Mouse (Mus musculus): ENCODE measurements around the gene Tjp2. TPM values are rescaled to one million over a fixed set of nuclear protein-coding genes. Genes with fewer than 3 reads are reported as not detected.

Gene Tjp2
- total and polyA plus RNA-seq, 3 experiments: 9.0 to 17.8 (median 13.7) TPM

GRCm38 (mm10) chr19:24118775-24119174 lies 106.1 kb downstream of the Tjp2 start:
- H3K27ac ChIP-seq (ENCODE audit: insufficient read depth, low read depth): no peak overlapping the region
- H3K9ac ChIP-seq (ENCODE audit: insufficient read depth, low read depth): no peak overlapping the region
- TF ChIP-seq ELF1 (IDR thresholded peaks at IDR 0.05; ENCODE audit: low read depth, low read length): no peak
- H3K4me1 ChIP-seq (ENCODE audit: control insufficient read depth in 1 of 2, insufficient read depth in 2 of 2): no peaks in the 10 kb centered on the region
- no peaks in the 10 kb centered on the region for H3K79me2 ChIP-seq (replicated peaks; ENCODE audit: control insufficient read depth, extremely low read depth, insufficient read depth, poor library complexity, severe bottlenecking)
- no peak overlapping the region for H3K4me3 ChIP-seq (replicated peaks in 1 of 3; ENCODE audit: low read depth in 2 of 3, low read length in 2 of 3, poor library complexity in 1 of 3)
- DNase-seq (ENCODE audit: extremely low read depth): no peak
- in situ Hi-C loops (cut with MboI; ENCODE audit: low pct_ligation_motif_present, low pct_unique_long_range_greater_than_20kb, low sequenced_read_pairs) (no loop called here), dilution Hi-C loops (cut with MboI; ENCODE audit: extremely low pct_ligation_motif_present, extremely low pct_unique_long_range_greater_than_20kb, low sequenced_read_pairs) (no loop called here)
- H3K4me2 ChIP-seq (ENCODE audit: insufficient read depth, low read depth, poor library complexity, severe bottlenecking): no peak overlapping the region
- no peaks in the 10 kb centered on the region for H3K27me3 ChIP-seq (replicated peaks)
- H3K9me3 ChIP-seq (replicated peaks; ENCODE audit: low read length): no peaks in the 10 kb centered on the region
- H3K36me3 ChIP-seq (replicated peaks in 1 of 2; ENCODE audit: control insufficient read depth in 1 of 2, insufficient read depth in 1 of 2, low read length in 1 of 2): peaks cover 12 to 71% of the 10 kb centered on the region in 2 experiments

GRCm38 (mm10) chr19:24111581-24111980 lies 113.2 kb downstream of the Tjp2 start:
- peaks cover 0 to 7% of the 10 kb centered on the region in 2 experiments; a peak in 1 of 4 replicates for H3K4me1 ChIP-seq (ENCODE audit: control insufficient read depth in 1 of 2, insufficient read depth in 2 of 2)
- H3K36me3 ChIP-seq (replicated peaks in 1 of 2; ENCODE audit: control insufficient read depth in 1 of 2, insufficient read depth in 1 of 2, low read length in 1 of 2): peaks cover 17 to 78% of the 10 kb centered on the region in 2 experiments
- H3K4me2 ChIP-seq (ENCODE audit: insufficient read depth, low read depth, poor library complexity, severe bottlenecking): no peak overlapping the region
- no peak for DNase-seq (ENCODE audit: extremely low read depth)
- H3K27ac ChIP-seq (ENCODE audit: insufficient read depth, low read depth): no peak overlapping the region
- in situ Hi-C loops (cut with MboI; ENCODE audit: low pct_ligation_motif_present, low pct_unique_long_range_greater_than_20kb, low sequenced_read_pairs) (no loop called here), dilution Hi-C loops (cut with MboI; ENCODE audit: extremely low pct_ligation_motif_present, extremely low pct_unique_long_range_greater_than_20kb, low sequenced_read_pairs) (no loop called here)
- H3K4me3 ChIP-seq (replicated peaks in 1 of 3; ENCODE audit: low read depth in 2 of 3, low read length in 2 of 3, poor library complexity in 1 of 3): no peak overlapping the region
- TF ChIP-seq ZKSCAN1 (IDR thresholded peaks at IDR 0.05; ENCODE audit: borderline replicate concordance, low read depth, low read length) (no peak), JUN (IDR thresholded peaks at IDR 0.05; ENCODE audit: insufficient read depth, low read depth, low read length) (no peak), KAT2A (IDR thresholded peaks at IDR 0.05; ENCODE audit: insufficient replicate concordance, low read length) (no peak), HCFC1 (IDR thresholded peaks at IDR 0.05; ENCODE audit: low read depth, low read length) (no peak), ETS1 (conservative IDR thresholded peaks at IDR 0.05; ENCODE audit: low read depth, low read length) (no peak), SMC3 (IDR thresholded peaks at IDR 0.05; ENCODE audit: low read depth, low read length) (no peak), USF2 (conservative IDR thresholded peaks at IDR 0.05; ENCODE audit: low read depth, low read length) (no peak), UBTF (IDR thresholded peaks at IDR 0.05; ENCODE audit: low read depth, low read length) (no peak), MAX (IDR thresholded peaks at IDR 0.05; ENCODE audit: low read length) (no peak), MAFK (IDR thresholded peaks at IDR 0.05; ENCODE audit: insufficient replicate concordance, low read length) (no peak), POLR2A (IDR thresholded peaks at IDR 0.05; ENCODE audit: low read depth, low read length) (no peak), ZC3H11A (IDR thresholded peaks at IDR 0.05; ENCODE audit: low read depth, low read length) (no peak), TCF12 (IDR thresholded peaks at IDR 0.05; ENCODE audit: low read depth, low read length) (no peak), USF1 (IDR thresholded peaks at IDR 0.05; ENCODE audit: low read depth, low read length) (no peak)
- H3K9ac ChIP-seq (ENCODE audit: insufficient read depth, low read depth): no peak overlapping the region
- no peaks in the 10 kb centered on the region for H3K9me3 ChIP-seq (replicated peaks; ENCODE audit: low read length)
- no peaks in the 10 kb centered on the region for H3K27me3 ChIP-seq (replicated peaks)
- H3K79me2 ChIP-seq (replicated peaks; ENCODE audit: control insufficient read depth, extremely low read depth, insufficient read depth, poor library complexity, severe bottlenecking): no peaks in the 10 kb centered on the region
